Mouse (Mus musculus) erythroblast, embryonic 14.5 days (primary cell): Measurements from ENCODE around the gene Cd200r1. TPM values are rescaled to one million over a fixed set of nuclear protein-coding genes. Genes with fewer than 3 reads are reported as not detected.
A peak's percentile ranks its signal among the peaks of the same experiment; 100 is the strongest.

ENCODE experiments used
- H3K27me3 ChIP-seq: 2 replicates; pipeline ENCODE4 v1.6.1; 2012; ENCODE audit warnings: inconsistent platforms; ENCODE audit not compliant: control insufficient read depth
- H3K36me3 ChIP-seq: 2 replicates; pipeline ENCODE4 v1.6.1; 2012; ENCODE audit warnings: mild to moderate bottlenecking, inconsistent platforms; ENCODE audit not compliant: control insufficient read depth
- H3K4me1 ChIP-seq: 2 replicates; pipeline ENCODE4 v1.6.1; 2012; ENCODE audit warnings: inconsistent platforms; ENCODE audit not compliant: control insufficient read depth
- H3K4me3 ChIP-seq: replicated peaks from 2 replicates; pipeline ENCODE3; 2012; ENCODE audit warnings: moderate library complexity, mild to moderate bottlenecking, inconsistent platforms
- H3K9me3 ChIP-seq: 2 replicates; pipeline ENCODE4 v1.6.1; 2012; ENCODE audit warnings: low read length, inconsistent platforms, mixed read lengths; ENCODE audit not compliant: control insufficient read depth
- GATA1 ChIP-seq: IDR thresholded peaks from 2 replicates; pipeline ENCODE4 v1.6.1; 2012; ENCODE audit warnings: low read length, inconsistent platforms, mixed read lengths
- TAL1 ChIP-seq: IDR thresholded peaks from 3 replicates; pipeline ENCODE4 v1.6.1; 2012; ENCODE audit warnings: low read length, inconsistent platforms, mixed read lengths
- polyA plus RNA-seq: library from polyadenylated mRNA; stranded (reverse); fragments of >175 nt; gene quantifications from 2 replicates; pipeline ENCODE4 v1.2.3, GENCODE M21; 2012

Gene Cd200r1
- polyA plus RNA-seq, 1 experiment = not detected

DNA sequence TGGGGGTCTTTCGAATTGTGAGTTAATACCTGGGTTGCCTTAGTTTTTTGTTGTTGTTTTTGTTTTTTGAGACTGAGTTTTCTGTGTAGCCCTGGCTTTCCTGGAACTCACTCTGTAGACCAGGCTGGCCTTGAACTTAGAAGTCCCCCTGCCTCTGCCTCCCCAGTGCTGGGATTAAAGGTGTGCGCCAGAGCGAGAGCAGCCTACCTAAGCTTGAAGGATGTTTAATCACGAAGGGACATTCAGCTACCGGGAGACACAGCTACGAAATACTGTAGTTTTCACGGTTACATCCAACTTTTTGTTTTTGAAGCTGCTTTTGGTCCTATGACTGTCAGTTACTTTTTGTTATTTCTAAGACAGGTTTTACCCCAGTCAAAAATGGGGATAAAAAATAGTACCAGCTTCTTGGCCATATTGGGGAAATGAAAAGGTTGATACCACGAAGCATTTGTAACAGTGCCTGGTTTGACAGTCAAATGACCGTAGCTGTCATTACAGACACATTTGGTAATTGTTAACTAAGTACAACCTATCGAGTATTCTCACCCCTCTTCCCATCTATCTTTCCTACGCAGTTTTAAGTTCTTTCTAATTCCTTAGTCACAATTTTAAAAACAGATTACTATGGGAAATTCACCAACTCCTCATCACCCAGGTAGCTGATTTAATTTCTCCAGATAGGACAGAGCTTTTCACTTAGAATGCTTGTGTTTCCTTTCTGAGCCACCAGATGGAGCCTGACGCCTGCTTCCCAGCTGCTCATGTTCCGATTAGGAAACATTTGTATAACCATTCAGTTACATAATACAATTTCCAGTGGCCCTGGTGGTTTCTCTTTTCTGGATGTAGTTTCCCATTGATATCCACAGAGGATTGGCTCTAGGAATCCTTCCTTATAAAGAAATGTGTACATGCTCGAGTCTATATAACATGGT is 40.0 kb upstream of the Cd200r1 start:
- Histone ChIP-seq H3K9me3 (no peaks in the 10 kb centered on the region), H3K4me1 (peaks cover 35% of the 10 kb centered on the region), H3K27me3 (no peaks in the 10 kb centered on the region), H3K4me3 (peak overlapping the region; percentile 72), H3K36me3 (peaks cover 32% of the 10 kb centered on the region)
- TF ChIP-seq TAL1 (no peak), GATA1 (no peak)

GRCm38 (mm10) chr16:44727525-44727924 is 38.0 kb upstream of the Cd200r1 start:
- Histone ChIP-seq H3K4me3 (no peak overlapping the region), H3K27me3 (no peaks in the 10 kb centered on the region), H3K4me1 (peaks cover 34% of the 10 kb centered on the region), H3K9me3 (no peaks in the 10 kb centered on the region), H3K36me3 (peaks cover 50% of the 10 kb centered on the region)
- TF ChIP-seq GATA1 (no peak), TAL1 (no peak)

- H3K9me3 ChIP-seq = no peaks in the 10 kb centered on the region
- H3K4me3 ChIP-seq = no peak overlapping the region
- no peak for TF ChIP-seq TAL1
- TF ChIP-seq GATA1 = no peak
- no peaks in the 10 kb centered on the region for H3K27me3 ChIP-seq
- peaks cover 89% of the 10 kb centered on the region for H3K36me3 ChIP-seq
- no peaks in the 10 kb centered on the region for H3K4me1 ChIP-seq
These were observed 31.5 kb upstream of the Cd200r1 start for GRCm38 (mm10) chr16:44734059-44734458.

- no peak overlapping the region for H3K4me3 ChIP-seq
- H3K27me3 ChIP-seq = no peaks in the 10 kb centered on the region
- H3K4me1 ChIP-seq = no peaks in the 10 kb centered on the region
- TF ChIP-seq GATA1 = no peak
- no peak for TF ChIP-seq TAL1
- H3K36me3 ChIP-seq = peaks cover 87% of the 10 kb centered on the region
- no peaks in the 10 kb centered on the region for H3K9me3 ChIP-seq
These were observed 29.9 kb upstream of the Cd200r1 start for GRCm38 (mm10) chr16:44735676-44736075.

DNA sequence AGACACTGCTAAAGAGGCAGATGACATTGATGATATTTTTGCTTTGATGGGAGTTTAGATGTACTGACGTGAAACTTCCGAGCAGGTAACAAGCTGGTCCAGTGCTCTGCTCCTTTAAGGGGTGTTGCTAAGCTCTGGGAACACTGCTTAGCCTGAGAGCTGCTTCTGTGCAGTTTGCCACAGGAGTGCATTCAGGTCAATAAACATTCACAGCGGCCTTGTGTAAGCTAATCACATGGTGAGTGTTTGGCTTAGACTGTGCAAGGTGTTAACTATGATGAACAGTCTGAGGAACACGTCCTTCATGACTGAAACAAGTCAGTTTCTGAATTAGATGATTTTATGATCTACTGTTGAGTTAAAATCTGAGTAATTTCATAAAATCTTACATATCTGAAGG is 29.4 kb upstream of the Cd200r1 start:
- Histone ChIP-seq H3K36me3 (peaks cover 86% of the 10 kb centered on the region), H3K9me3 (no peaks in the 10 kb centered on the region), H3K27me3 (no peaks in the 10 kb centered on the region), H3K4me1 (no peaks in the 10 kb centered on the region), H3K4me3 (no peak overlapping the region)
- TF ChIP-seq GATA1 = no peak
- TF ChIP-seq TAL1 = no peak

DNA sequence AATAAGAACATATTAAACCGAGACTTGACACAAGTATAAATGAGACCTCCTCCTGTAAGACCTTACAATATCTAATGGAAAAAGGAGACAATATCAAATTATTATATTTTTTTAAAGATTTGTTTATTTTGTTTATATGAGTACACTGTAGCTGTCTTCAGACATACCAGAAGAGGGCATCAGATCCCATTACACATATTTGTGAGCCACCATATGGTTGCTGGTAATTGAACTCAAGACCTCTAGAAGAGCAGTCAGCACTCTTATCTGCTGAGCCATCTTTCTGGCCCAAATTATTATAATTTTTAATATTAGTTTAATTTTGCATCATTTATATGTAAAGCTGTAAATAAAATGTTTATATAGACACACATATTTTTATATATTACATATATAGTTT is 22.8 kb upstream of the Cd200r1 start:
- peaks cover 29% of the 10 kb centered on the region for H3K4me1 ChIP-seq
- no peaks in the 10 kb centered on the region for H3K27me3 ChIP-seq
- H3K9me3 ChIP-seq = no peaks in the 10 kb centered on the region
- TF ChIP-seq GATA1 = no peak
- no peak for TF ChIP-seq TAL1
- peaks cover 40% of the 10 kb centered on the region for H3K36me3 ChIP-seq
- no peak overlapping the region for H3K4me3 ChIP-seq

GRCm38 (mm10) chr16:44745471-44745865 is 20.1 kb upstream of the Cd200r1 start:
- Histone ChIP-seq H3K27me3 (no peaks in the 10 kb centered on the region), H3K9me3 (no peaks in the 10 kb centered on the region), H3K4me1 (peaks cover 37% of the 10 kb centered on the region), H3K4me3 (peak overlapping the region; percentile 83), H3K36me3 (peaks cover 18% of the 10 kb centered on the region)
- TF ChIP-seq TAL1 = no peak
- no peak for TF ChIP-seq GATA1

DNA sequence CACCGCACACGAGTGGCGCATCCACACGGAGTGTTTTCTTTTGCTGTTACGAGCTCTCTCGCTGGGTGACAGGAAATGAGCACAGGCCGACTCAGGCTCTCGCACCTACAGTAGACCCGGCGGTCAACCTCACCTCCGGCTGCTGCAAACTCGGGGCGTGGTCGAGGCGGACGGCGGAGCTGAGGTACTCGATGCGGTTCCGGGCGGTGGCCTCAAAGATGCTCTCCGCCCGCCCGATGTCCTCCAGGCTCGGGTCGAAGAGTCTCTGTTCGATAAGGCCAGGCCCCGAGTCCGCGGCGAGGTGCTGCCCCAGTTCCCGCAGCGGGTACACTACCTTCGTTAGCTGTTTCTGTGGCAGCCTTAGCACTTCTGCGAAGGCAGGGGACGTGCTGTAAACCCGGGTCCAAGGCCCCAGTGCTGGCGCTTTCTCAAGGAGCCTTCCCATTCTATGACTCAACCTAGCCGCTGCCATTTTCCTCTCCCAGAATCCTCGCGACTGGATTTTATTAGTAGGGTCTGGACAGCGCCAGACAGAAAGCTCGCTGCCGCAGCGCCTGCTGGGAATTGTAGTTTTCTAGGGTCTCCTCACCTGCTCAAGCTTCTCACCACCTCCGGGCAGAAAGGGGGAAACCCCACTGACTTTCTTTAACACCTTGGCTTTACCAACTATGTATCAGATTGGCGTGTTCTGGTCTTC is 19.5 kb upstream of the Cd200r1 start, which contains the start of gene Gtpbp8:
Gtpbp8 (minus strand) TSS at position 498 of the 697 bp plus-strand sequence.
- no peak for TF ChIP-seq TAL1
- TF ChIP-seq GATA1 = no peak

GRCm38 (mm10) chr16:44748007-44748406 is 17.5 kb upstream of the Cd200r1 start:
- Histone ChIP-seq H3K27me3 (no peaks in the 10 kb centered on the region; the same call in 1 of the 2 replicates), H3K9me3 (no peaks in the 10 kb centered on the region), H3K36me3 (peaks cover 3% of the 10 kb centered on the region; the same call in 1 of the 2 replicates), H3K4me1 (peaks cover 37% of the 10 kb centered on the region), H3K4me3 (no peak overlapping the region)
- TF ChIP-seq GATA1 (no peak), TAL1 (no peak)

More for the DNA sequence above, 19.5 kb upstream of the Cd200r1 start, which contains the start of gene Gtpbp8:
- peaks cover 13% of the 10 kb centered on the region for H3K36me3 ChIP-seq
- H3K4me1 ChIP-seq = peaks cover 37% of the 10 kb centered on the region
- H3K4me3 ChIP-seq = peak within 1 kb of the TSS; percentile 83
- no peaks in the 10 kb centered on the region for H3K9me3 ChIP-seq
- H3K27me3 ChIP-seq = no peaks in the 10 kb centered on the region
